Mouse (Mus musculus): ENCODE results near the gene Aco2.

DNA sequence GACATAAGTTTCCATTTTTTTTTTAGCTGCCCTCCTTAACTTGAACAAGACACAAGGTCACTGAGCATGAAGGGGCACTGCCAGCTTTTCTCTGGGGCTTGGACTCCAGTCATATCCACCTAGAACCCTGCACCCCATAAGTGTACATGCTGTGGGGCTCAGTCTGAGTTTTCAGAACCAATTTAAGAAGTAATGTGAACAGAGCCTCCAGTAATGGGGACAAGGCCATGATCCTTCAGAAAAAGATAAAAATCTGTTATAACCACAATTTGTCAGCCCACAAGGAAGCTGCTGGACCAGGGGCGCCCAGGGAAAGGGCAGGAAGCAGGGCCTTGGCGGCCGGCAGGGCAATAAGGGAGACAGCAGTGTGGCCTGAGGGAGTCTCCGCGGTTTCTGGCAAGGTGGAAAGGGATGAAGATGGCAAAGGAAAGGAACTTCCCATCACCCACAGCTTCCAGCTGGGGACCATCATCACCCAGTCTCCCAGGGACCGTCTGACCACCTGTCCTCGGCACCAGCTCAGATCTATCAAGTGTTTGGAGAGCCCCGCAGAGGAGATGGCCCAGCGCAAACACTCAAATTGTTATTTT lies 19.6 kb upstream of the Aco2 start:
- TF ChIP-seq CTCF (IDR thresholded peaks at IDR 0.05; ENCODE audit: low read depth) (no peak), EP300 (IDR thresholded peaks at IDR 0.05; ENCODE audit: low read depth) (no peak)

All from liver, embryonic 14.5 days (tissue).